Mouse (Mus musculus) erythroblast, embryonic 14.5 days (primary cell): Measurements from ENCODE around the gene Gm8122.
"Not testable (repeated sequence)": the region's sequence is repeated elsewhere in the genome, so short reads cannot be mapped to it uniquely, and the experiment has no call there.

Experiments used
- GATA1 ChIP-seq: IDR thresholded peaks from 2 replicates; pipeline ENCODE4 v1.6.1; 2012; ENCODE audit warnings: low read length, inconsistent platforms, mixed read lengths
- TAL1 ChIP-seq: IDR thresholded peaks from 3 replicates; pipeline ENCODE4 v1.6.1; 2012; ENCODE audit warnings: low read length, inconsistent platforms, mixed read lengths

- not testable (repeated sequence) for TF ChIP-seq GATA1, TAL1
Observed at GRCm38 (mm10) chr14:43256511-43256910, 21.4 kb upstream of the Gm8122 start.
